Mouse (Mus musculus): ENCODE data around the gene Alkbh1.
"Not testable (repeated sequence)": the region's sequence is repeated elsewhere in the genome, so short reads cannot be mapped to it uniquely, and the experiment has no call there.

Gene Alkbh1

DNA sequence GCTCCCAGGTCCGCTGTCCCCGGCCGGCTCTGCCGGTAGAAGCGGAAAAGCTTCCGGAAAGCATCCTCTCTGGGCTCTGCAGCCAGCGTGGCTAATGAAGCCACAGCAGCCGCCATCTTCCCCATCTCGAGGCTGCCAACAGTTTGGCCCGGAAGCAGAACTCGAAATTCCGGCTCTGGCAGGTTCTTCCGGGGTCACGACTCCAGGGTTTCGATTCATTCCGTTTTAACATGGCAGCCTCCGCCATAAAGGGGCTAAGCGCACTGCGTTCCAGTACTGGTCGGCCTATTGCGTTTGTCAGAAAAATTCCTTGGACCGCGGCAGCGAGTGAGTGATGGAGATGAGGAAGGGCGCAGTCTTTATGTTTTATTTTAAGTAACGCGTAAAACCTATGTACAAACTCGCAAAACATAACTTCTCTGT, at the start of gene Alkbh1, which contains the start of gene Slirp:
Gene Alkbh1, minus strand, starts transcription at position 318 of the 423 bp plus-strand sequence.
Gene Slirp, plus strand, starts transcription at position 197 of the 423 bp plus-strand sequence.
- DNase-seq (ENCODE audit: low spot score) = peak; percentile 89

DNA sequence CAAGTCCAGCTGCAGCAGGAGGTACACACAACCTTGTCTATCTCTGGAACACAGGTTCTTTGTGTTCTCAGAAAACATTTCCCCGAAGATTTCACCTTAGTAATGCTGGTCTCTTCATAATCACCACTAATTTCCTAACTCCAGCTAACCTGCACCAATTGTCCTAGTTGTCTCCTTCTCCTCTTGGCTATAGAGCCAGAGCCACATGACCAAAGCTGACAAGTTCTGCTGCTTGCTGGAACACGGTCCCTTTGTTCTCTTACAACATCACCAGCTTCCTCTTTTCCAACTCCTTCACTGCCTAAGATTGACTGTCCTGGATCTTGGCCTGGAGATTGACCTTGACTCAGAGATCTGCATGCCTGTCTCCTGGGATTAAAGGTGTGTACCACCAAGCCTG, 44.9 kb upstream of the Alkbh1 start:
- DNase-seq (ENCODE audit: low spot score) = not testable (repeated sequence)

DNA sequence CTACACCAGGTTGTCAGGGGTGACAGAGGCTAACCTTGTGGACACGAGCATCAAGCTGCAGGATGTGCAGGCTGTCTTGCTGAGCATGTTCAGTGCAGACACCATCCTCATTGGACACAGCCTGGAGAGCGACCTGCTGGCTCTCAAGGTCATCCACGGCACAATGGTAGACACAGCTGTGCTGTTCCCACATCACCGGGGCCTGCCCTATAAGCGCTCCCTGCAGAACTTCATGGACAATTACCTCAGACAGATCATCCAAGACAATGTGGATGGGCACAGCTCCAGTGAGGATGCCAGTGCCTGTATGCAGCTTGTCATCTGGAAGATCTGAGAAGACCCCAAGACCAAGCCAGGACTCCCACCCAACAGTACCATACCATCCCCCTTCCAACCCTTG, 38.7 kb upstream of the Alkbh1 start:
- not testable (repeated sequence) for DNase-seq (ENCODE audit: low spot score)

DNA sequence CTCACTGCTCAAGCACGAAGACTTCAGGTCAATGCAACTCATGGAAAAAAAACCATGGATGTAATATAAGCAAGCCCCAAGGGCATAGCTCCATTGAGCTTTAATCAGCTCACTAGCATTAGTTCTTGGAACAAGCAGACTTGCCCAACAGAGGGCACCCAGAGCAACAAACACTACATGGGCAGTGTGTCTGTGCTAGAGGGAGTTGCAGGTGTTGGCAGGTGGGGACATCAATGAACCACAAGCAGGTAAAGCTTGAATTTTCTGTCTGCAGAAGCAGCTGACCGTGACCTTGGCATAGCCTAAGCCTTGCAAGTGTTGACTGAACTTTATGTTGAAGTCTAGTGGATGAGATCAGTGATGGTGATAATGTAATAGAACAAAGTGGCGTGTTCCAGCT, 30.9 kb upstream of the Alkbh1 start:
- no peak for DNase-seq (ENCODE audit: low spot score)

DNA sequence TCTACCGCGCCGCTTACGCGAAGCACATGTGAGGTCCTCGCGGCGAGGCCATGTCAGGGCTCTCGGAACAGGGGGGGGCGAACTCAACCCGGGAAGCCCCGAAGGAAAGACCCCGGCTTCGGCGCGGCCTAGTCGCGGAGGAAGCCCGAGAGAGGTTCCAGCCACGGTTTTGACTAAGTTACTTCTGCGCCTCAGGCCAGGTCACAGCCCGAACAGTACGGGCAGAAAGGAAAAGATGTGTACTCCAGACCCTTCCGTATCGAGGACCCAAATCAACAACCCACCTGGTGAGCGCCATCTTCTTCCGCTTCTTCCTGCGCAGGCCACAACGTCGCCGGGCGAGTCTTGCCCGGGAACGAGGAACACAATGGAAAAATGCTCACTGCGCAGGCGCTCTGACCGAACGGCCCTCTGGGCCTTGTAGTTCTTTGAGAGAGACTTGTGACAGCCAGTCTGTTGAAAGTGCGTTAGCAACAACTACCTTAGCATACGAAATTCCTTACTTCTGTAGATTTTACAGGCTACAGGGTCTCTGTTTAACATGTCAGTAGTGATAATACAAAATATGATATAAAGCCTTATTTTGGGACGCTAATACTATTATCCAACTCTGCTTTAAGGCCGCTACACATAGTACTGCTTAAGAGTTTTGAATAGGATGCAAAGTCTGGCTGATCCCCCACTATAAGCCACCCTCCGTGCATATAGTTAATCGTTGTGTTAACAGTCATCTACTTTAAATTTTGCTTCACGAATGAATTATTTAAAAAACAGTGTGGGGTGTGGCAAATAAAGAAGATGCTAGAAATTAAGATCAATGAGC, 28.4 kb upstream of the Alkbh1 start, which contains the start of gene Snw1:
Gene Snw1, minus strand, starts transcription at position 311 of the 823 bp plus-strand sequence.
- DNase-seq (ENCODE audit: low spot score) = peak; percentile 95

DNA sequence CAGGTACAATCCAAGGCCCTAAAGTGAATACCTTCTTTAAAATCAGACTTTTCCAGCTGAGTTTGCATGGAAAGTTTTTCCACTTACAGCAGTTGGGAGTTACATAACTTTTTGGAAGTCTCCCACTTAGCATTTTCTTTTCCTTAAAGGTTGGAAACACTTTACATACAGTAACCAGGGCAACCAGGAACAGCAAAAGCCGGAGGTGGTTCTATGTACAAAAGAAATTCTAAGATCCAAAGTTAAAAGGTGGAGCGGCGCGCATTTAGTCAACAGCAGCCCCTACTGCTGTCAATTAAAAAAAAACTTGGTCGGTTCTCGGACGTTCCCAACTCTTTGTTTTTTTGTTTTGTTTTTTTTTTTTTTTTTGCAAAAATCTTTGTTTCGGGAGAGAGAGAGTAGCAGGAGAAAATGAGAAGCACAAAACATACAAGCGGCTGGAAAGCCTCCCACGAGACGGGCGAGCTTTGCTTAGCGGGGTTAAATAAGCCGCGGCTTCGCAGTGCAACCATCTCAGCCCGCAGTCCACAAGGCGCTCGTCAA, 27.7 kb upstream of the Alkbh1 start:
- no peak for DNase-seq (ENCODE audit: low spot score)

DNA sequence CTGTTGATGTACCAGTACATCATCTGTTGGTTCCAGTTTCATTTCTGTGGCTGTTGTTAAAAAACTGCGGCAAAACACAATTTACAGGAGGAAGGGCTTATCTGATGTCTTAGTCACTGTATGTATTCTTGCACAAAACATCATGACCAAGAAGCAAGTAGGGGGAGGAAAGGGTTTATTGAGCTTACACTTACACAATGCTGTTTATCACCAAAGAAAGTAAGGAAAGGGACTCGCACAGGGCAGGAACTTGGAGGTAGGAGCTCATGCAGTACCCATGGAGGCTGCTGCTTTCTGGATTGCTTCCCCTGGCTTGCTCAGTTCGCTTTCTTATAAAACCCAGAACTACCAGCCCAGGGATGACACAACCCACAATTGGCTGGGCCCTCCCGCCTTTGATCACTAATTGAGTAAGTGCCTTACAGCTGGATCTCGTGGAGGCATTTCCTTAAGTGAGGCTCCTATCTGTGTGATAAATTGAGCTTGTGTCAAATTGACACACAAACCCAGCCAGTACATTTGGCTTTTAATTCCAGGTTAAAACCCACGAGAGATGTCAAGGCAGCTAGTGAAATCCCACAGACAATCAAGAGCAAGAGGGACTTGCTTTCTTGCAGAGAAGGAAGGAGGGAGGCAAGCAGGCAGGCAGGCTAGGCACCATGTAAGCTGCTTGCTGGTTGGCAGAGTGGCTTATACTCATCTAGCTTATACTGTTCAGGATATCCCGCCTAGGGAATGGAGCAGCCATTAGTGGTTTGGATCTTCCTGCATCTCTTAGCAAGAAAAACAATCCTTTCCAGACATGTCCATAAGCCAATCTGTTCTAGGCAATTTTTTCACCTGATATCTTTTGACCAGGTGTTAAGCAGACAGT, 26.7 kb upstream of the Alkbh1 start:
- DNase-seq (ENCODE audit: low spot score) = no peak

- no peak for DNase-seq (ENCODE audit: low spot score)
Observed at GRCm38 (mm10) chr12:87464678-87465297, 21.0 kb upstream of the Alkbh1 start.

DNA sequence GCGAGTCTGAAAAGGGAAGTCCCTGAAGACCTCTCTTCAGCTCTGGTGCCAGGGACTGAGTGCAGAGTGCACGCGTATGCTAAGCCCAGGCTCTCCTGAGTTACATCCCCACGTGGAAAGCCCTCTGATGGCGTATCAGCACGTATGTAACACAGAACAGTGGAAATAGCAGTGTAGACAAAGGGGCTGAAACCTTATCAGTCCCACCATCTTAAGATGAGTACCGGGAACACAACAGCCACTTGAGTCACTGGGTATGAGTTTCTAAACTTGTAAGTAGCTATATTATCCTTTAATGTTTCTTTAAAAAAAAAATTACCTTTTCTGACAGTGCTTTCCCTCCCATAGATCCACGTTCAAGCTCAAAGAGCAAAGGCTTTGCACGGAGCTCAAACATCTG, 5.6 kb upstream of the Alkbh1 start:
- DNase-seq (ENCODE audit: low spot score) = no peak

DNA sequence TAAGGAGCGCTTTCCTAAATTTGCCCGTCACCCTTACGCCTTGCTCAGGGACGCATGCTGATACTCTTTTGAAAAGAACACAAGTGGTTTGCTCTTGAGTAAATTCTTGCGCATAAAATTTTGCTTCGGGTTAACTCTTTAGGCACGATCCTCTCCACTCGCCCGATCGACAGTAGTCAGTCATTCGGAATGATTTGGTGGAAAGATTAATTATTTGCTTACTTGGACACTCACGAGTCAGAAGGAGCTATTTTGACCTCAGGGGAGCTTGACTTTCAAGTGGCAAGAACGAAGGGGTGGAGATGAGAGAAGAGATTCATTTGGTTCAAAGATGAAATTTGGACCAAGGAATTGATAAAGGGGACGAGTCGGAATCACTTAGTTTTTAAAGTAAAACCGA, 394 bp upstream of the Alkbh1 start:
- no peak for DNase-seq (ENCODE audit: low spot score)

DNA sequence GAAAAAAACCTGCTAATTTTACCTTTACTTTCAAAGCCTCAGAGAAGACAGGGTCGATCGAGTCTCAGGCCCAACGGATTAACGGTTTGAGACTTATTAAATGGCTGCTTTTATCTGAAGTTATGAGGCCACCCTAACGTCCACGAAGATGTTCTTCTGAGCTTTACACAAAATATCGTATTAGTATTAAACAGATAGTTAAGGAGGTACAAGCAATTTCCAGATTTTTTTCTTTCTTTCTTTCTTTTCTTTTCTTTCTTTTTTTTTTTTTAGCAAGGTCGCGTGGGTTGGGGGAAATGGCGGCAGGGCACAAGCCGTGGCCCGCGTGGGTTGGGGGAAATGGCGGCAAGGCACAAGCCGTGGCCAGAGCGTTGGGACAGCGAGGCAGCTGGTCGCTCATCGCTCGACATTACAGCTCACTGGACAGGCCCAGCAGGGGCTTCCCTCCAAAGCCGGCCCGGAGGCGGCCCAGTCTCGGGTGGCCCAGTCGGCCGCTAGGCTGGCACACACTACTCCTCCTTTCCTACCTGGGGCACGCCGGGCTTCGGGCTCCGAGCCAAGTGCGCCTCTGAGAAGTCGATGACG, 610 bp downstream of the Alkbh1 start:
- DNase-seq (ENCODE audit: low spot score) = no peak

- no peak for DNase-seq (ENCODE audit: low spot score)
Observed at GRCm38 (mm10) chr12:87442177-87443114, 1.4 kb downstream of the Alkbh1 start.

GRCm38 (mm10) chr12:87428885-87429284, 14.9 kb downstream of the Alkbh1 start:
- no peak for DNase-seq (ENCODE audit: low spot score)

DNA sequence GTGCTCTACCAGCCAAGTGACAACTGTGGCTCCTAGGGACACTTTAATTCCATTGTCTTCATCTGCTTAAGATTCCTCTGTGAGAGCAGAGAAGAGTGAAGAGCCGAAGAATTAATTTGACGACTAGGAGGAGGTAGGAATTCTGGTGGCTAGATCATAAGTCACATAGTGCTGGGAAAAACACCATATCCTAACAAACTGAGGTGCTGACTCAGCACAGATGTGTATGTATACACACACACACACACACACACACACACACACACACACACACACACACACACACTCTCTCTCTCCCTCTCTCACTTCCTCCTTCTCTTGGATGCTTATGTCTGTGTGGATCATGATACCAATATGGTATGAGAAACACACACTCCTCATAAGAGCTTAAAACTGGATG, 15.5 kb downstream of the Alkbh1 start:
- DNase-seq (ENCODE audit: low spot score) = no peak

GRCm38 (mm10) chr12:87426354-87427031, 17.3 kb downstream of the Alkbh1 start:
- DNase-seq (ENCODE audit: low spot score) = no peak

- no peak for DNase-seq (ENCODE audit: low spot score)
Observed at GRCm38 (mm10) chr12:87424516-87424915, 19.3 kb downstream of the Alkbh1 start.

DNA sequence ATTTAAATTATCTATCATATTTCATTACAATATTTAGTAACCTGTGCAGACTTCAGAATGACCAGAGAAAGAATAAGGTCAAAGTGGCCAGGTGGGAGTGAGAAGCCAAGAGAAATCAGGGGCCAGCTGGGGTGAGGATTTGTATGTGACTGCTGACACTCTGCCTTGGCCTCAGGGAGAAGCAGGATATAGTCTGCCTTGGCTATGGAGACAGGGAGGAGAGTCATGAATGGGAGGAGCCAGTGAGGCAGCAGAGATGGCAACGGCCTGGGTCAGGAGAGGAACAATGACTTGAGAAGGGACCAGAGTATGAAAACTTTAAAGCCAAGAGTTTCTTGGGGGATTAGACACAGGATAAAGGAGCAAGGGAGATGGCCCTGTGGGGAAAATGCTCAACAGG, 20.1 kb downstream of the Alkbh1 start:
- DNase-seq (ENCODE audit: low spot score) = no peak

GRCm38 (mm10) chr12:87421708-87422507, 21.9 kb downstream of the Alkbh1 start:
- DNase-seq (ENCODE audit: low spot score) = no peak

GRCm38 (mm10) chr12:87419974-87420485, 23.8 kb downstream of the Alkbh1 start:
- DNase-seq (ENCODE audit: low spot score) = no peak

All from testis, postnatal 14 days (tissue).